Mouse (Mus musculus) layer of hippocampus, adult 8-10 months (tissue): ENCODE measurements at regions not wholly inside any gene's neighbourhood (a gene's known extent, or its start where the extent isn't known, plus 50 kb on each side); places are given as distances from the start of the nearest gene placed in this dataset.
A peak's percentile ranks its signal among the peaks of the same experiment; 100 is the strongest.

ENCODE experiments used
- DNase-seq, 2 experiments: peaks; one replicate each; pipeline ENCODE4 v3.0.0; 2022; ENCODE audit warnings: low spot score in 2 of 2

DNA sequence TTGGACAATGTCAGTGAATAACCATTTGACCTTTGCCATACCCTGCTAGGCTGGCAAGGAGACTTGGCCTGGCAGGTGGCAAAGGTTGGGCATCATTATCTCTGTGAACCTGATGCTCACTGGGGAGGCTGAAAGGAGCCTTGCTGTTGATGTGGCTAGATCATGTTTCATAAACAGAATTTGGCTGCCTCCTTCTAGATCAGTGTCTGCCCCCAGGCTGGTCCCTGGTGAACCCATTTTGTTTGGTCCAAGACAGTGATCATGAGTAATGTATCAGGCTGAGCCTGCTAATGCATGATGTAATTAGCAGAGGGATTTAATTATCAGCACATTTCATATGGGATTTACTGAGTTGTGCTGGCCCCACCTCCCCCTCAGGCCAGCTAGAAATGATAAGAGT, 502.6 kb upstream of the Sox11 start:
- no peak for DNase-seq

DNA sequence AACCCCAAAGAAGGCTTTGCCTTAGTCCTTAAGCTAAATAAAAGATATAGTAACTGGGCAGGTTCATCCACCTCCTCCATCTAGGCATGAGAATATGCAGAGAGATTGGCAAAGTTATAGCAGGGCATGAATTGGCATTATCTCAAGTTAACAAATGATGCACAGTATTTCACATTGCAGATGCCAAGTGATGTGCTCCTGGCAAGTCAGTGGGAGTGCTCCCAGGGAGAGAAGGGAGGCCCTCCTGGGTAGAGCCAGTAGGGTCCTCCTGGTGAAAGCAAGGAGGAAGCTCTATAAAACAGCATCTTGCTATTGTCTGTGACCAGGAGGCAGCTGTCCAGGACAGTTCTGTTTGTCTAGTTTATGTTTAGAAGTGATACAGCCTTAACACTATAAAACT, 496.6 kb upstream of the Sox11 start:
- no peak for DNase-seq

DNA sequence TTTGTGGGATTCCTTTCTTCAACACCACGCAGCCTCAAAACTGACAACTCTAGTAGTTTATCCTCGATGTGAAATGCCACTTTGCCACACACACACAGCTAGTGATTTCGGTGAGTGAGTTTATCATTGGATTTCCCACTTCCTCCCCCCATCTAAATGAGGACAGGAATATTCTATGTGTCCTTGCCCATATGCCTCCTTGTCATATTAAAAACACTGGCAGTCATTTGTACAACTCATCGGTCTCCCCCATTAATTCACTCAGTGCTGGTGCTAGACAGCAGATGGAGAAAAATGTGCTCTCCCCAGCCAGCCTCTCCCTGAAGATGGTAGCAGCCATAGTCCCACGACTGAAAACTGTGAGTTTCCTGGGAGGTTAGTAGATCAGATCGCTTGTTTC, 496.0 kb upstream of the Sox11 start:
- peak; percentile 15 to 20 for DNase-seq

DNA sequence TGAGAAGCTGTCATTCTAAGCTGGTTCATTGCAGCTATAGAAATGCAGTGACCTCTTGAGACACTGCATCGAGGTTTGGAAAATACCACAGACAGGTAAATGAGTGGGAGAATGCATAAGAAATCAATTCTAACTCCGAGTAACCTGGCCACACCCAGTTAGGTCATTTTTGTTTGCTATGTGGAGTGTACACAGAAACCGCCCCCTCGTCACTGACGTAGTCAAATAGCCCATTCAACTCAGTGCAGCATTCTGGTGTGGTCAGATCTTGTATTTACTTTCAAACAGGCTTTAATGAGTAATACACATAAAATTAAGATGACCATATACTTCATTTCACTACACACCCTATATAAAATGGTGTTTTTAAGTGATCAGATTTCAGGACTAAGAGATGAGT, 483.8 kb upstream of the Sox11 start:
- DNase-seq, result no peak

DNA sequence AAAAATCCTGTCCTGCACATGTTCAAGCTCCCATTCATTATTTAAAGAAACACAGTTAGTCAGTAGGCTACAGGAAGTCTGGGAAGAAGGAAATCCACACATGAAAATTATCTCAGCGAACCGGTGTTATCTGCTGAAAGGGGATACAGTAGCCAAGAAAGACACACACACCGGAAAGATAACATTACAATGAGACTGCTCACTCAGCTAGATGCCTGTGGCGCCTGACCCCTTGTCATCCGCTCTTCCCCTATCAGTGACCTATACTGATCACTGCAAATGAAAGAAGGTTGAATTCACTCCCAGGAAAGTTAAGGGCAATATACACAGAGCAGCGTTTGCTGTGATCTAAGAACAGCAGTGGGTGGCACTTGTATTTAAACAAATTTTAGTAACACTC, 481.0 kb upstream of the Sox11 start:
- no peak for DNase-seq

DNA sequence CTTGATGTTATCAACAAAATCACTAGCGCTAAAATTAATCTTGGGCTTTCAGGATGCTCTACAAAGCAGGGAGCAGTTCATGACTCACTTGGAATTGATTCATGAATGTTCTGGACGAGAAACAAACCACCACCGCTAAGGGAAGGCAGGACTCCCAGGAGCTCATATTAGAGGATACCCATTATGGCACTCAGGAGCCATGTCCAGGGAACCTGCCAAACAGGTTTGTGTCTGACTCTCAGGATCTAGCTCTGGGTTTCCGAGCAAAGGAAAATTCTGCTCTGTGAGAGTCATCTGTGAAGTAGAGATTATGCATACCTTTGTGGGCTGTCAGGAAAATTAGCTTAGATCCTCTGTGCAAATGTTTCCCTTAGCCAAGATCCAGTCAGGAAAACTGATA, 454.3 kb upstream of the Sox11 start:
- DNase-seq, result no peak

DNA sequence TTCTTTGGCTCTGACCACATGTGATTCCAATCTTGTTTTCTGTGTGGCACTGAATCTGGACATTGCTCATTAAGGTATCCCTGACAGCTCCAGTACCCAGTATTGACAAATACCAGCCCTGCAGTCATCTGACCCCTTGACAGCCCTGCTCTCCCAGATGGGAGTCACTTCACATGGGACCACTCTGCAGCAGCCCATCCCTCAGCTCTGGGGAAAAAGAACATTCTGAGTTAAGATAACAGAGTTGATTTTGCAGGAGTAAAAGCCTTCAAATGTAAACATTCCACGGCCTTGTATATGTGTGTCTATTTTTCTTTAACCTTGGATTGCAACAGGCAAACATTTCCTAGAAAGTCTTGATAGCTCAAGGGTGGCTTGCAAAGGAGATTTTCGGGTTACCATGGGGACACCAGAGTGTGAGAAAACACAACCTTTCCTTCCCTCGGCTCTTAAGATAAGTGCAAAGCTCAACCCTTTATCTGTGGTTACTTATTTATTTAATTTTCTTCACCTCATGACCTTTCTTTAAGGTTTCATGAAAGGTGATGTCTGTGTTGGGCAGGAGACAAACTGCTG, 444.4 kb upstream of the Sox11 start:
- DNase-seq, result no peak

DNA sequence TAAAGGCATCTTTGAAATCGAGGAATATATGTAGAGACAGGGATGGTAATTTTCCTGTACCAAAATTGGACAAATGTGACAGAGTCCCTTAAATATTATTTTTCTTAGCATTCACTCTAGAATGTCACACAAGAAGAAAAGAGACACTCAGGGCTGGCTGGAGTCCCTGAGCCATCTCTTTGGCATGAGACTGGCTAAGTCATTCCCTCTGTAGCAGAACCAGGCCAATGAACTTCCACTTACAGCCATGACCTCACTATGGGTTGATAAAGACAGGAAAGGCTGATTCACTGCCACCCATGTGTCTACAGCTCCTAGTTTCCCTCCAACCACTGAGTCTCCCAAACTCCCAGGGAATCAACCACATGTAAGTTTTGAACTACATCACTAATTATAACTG, 438.4 kb upstream of the Sox11 start:
- DNase-seq, result no peak

DNA sequence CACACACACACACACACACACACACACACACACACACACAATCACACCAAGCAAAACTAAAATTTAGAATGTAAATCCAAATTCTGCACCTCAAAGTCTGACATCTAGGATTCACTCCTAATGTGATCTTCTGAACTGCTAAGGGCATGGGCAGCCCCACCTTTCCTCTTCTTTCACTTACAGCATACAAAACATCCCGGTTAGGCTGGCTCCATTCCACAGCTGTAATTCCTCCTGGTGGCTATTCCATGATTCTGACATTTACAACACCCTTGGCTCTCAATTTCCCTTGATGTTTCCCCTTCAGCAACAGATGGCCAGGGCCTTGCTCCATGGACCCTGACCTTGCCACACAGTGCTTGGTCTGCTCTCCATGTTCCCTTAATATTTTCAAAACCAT, 423.6 kb upstream of the Sox11 start:
- no peak for DNase-seq

DNA sequence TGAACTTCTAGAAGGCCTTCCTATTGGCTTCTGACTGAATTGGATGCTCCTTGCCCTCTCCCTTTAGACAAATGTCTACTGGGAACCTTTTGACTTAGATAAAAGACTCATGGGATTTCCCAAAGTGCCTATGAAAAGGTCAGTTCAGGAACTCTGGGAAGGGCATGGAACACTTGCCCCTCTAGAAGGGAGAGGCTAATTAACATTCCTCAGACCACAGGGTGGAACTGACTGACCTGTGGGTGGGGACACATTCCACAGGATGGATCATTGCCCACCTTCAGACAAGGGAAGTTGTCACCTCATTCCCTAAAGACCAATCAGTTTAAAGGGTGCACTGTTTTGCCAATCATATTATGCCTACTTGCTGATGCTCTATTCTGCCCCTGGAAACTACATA, 416.6 kb upstream of the Sox11 start:
- DNase-seq, result no peak

DNA sequence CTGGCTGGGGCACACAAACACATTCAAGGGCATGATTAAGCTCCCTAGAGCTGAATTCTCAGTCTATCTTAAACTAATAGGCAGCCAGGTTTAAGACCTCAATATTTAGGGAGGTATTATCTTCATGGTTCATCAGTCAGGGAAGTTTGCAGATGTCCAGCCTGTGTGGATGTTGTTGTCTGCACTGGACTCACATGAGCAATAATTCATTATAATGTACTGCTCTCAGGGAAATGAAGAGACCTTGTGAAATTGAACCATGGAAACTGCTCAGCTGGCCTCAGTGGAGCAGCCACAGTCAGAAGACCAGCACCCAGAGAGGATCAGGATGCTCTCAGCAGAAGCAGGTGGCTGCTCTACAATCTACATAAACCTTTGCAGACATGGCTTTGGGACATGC, 415.3 kb upstream of the Sox11 start:
- DNase-seq, result no peak

DNA sequence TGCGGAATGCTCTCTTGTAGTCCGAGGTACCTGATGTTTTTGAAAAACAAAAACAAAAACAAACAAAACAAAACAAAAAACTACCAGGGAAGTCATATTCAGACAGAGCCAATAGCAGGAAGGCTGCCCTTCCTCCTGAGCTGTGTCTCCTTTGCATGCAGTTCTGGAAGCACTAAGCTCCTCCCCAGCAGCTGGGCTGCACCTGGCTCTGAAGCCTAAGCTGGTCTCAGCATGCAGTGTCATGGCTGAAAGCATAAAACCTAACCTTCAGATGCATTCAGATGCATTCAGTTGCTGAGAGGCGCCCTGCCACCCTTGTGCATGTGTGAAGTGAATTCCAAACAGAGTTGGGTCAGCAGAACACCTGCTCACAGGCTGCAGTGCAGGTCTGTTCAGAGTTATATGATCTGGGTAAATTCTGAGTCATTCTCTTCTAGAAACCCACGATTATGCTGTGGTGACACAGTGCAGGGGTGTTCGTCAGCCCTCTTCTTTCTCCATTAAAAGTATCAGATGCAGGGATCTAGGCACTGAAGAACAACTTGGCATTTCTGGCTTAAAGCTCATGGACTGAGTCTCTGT, 382.3 kb upstream of the Sox11 start:
- no peak for DNase-seq

DNA sequence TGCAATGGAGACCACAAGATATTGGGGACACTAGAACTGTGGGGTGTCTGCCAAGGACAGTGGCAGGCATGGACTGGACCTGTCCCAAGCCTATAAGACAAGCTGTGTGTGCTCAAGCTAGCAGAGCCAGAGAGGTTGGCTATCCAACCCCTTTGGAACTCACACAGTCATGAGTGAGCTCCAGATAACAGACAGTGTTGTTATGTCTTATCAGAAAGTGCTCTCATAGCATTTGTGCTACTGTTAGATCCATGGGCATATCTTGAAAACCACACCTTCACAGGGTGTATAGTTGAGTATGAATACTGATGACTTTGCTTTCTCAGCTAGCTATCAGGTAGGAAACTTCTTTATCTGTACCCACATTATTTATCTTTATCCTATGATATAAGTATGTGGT, 338.1 kb upstream of the Sox11 start:
- DNase-seq, result no peak

DNA sequence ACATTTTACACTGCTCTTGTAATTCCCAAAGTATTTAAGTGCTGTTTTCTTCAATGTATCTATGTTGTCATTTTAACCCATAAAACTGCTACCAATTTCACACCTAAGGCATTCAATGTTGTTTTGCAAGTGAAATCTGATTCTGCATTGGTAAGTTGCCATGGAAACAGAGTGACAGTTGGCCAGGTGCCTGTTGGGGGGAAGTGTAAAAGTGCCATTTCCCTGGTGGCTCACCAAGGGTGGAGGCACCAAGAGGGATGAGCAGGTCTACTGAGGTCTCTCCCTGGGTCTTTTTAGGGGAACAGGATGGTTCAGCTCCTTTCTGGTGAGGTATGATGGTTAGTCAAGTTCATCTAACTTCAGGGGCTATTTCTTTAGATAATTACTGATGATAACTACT, 331.0 kb upstream of the Sox11 start:
- peak in 1 of 2 experiments; percentile 8 for DNase-seq

DNA sequence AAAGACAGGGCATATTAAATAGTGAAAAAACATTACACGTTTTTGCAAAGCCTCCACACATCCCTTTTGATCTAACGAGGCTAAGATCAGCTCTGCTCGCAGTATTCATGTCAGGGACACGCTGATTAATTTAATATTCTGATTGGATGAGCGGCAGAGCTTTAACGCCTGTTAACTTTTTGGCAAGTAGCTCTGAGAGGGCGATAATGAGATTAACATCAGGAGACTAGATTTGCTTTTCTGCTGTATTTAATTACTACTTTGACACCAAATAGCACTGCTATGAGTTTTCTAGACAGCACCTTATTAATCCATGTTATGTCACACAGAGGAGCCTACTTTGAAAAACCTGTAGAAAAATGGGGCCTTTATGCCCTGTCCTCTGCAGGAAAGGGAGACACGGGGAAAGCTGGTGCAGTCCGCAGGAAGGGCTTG, 328.3 kb upstream of the Sox11 start:
- DNase-seq, result no peak

DNA sequence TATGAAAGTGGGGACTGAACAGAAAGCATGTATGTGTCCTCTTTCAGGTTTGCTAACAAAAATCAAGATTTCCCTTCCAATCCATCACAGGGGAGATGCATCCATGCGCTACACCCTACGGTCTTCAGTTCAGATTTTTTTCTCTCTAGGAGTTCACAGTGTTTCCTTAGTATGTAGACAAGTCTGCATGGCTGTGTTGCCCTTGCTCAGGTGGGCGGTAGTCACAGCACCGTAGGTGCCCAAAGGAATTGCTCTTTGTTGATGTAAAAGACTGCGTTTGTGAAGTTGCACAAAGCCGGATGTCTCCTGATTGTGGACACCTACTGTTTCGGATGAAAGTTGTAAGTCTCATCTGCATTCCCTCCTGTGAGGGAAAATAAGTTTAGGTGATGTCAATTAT, 327.8 kb upstream of the Sox11 start:
- DNase-seq, result no peak

DNA sequence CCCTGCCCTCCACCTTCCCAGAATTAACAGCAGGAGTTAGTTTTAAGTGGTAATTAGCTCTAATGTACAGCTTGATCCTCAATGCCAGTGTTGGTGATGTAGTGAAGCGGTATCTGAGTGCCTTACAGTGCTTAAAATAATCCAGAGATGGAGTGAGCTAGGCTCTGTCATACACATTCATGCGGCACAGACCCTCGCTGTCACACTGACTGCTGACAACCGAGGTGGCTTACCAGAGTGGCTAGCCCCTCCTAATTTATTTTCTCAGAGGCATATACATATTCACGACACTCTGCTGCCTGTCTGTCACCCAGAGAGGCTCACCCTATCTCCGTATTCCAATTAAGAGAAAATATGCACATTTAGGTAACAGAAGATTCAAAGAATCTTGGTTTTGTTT, 327.2 kb upstream of the Sox11 start:
- DNase-seq, result no peak

DNA sequence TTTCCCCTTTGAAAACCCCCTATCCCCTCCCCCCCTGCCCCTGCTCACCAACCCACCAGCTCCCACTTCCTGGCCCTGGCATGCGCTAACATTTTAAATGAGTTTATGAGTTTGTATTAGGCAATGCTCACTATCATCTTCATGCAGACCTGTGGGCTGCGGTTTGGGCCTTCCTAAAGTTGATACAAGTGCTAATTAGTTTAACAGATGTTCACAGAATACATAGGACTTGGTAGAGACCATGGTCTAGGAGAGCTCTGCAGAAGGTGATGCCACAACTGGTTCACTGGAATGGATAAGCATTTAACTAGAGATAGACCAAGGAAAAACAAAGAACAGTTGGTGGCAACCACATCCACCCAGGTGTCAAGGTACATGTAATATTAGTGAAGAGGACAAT, 324.1 kb upstream of the Sox11 start:
- DNase-seq, result no peak

DNA sequence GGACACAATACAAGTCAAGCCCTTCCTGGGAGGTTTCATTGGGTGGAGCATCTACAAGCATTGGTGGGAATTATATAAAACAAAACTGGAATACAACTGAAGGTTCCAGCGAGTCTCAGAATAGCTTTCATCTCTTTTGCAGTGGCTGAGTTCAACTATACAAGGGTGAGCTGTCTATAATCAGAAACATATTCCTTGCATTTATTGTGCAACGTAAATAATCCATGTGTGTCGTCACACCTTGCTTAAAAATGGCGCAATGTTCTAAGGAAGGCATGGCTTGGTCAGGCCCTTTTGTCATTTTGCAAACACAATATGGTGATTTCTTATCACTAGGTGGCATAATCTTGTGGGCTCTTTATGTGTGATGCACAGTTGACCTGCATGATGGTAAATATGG, 320.8 kb upstream of the Sox11 start:
- no peak for DNase-seq

DNA sequence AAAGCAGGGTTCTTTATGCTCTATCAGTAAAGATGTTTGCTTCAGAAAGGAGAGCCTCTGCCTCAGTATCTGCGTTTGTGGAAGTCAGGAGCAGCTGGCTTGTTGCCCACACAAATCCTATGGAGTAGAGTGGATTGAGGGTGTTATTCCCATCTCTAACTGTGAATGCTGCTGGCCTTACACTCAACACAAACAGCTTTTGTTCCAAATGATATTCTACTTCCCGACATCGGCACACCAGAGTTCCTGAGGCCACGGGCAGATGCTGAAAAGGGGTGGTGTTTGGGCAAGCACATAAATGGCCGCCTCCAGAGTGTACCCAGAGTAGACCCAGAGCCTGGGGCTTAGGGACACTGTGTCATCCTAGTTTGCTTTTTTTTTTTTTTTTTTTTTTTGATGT, 320.3 kb upstream of the Sox11 start:
- DNase-seq, result no peak

DNA sequence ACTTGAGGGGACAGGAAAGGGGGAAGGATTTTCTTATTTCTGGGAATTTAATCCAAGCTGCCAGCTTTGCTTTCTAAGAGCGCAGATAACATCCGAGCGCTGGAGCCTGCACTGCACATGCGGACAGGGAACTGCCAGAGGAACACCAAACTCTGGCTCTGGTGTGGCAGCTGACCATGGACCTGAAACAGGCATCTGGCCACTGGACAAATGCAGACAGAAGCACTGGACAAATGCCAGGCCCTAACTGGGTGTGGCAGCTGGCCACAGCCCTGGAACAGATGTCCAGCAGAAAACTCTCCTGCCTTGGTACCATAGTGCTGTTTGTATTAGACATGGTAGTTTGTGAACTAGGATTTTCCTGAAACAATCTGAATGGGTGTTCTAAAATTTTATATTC, 315.2 kb upstream of the Sox11 start:
- no peak for DNase-seq

DNA sequence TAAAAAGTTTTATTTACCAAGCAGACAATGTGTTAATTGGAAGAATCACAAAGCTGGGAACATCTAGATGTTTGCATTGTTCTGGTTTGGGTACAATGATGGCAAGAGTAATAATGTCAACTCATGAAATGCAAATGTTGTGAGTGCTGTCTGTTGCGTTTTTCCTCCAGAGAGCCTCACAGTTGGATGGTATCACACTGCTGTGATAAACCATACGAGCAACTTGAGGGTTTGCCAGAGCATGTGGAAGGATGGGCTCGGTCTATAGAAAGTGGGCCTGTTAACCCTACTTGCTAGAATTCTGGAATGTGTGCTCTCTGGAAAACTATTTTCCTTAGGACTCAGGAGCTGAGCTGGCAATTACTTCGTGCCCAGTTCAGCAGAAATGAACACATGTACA, 311.2 kb upstream of the Sox11 start:
- no peak for DNase-seq

DNA sequence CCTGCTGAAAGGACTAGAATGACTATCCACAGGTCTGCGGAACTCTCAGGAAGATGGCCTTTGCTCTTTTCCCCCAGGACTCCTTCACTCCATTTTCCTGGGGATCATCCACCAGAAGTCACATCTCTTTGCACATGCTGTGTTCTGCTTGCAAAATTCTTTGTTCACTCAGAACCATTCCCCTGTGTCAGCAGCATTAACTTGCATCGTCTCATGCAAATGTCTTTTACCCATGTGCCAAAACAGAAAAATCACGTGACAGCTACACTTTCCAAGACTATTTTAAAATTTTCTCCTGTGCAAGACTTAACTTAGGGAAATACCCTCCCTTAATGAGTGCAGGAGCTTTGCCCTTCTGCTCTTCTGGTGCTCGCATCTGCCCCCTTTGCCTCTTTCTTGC, 306.2 kb upstream of the Sox11 start:
- DNase-seq, result no peak
